Mouse (Mus musculus) limb, embryonic 14.5 days (tissue): ENCODE measurements at regions not wholly inside any gene's neighbourhood (a gene's known extent, or its start where the extent isn't known, plus 50 kb on each side); places are given as distances from the start of the nearest gene placed in this dataset.

Source experiments
- ATAC-seq: fragments of 200-750 bp; cut with Nextera tagmentation; 2 replicates; pipeline ENCODE4 v1.8.0; 2017; ENCODE audit warnings: low read depth, moderate number of reproducible peaks, moderate TSS enrichment; ENCODE audit not compliant: low FRiP score
- DNase-seq: peaks from one replicate; pipeline ENCODE4 v3.0.0-alpha.2; 2015; ENCODE audit warnings: low spot score
- H3K27ac ChIP-seq: fragments of 300-500 bp; sonication (generic); replicated peaks from 2 replicates; pipeline ENCODE4 v1.5.1; 2014; ENCODE audit warnings: low read depth, mild to moderate bottlenecking, low read length, moderate library complexity, mixed read lengths
- H3K27me3 ChIP-seq: fragments of 300-500 bp; sonication (generic); 2 replicates; pipeline ENCODE4 v1.6.1; 2014; ENCODE audit warnings: low read length, mixed read lengths; ENCODE audit not compliant: control insufficient read depth, insufficient read depth
- H3K36me3 ChIP-seq: fragments of 300-500 bp; sonication (generic); 2 replicates; pipeline ENCODE4 v1.6.1; 2014; ENCODE audit warnings: mild to moderate bottlenecking, low read length, moderate library complexity, mixed read lengths; ENCODE audit not compliant: control insufficient read depth, insufficient read depth
- H3K4me1 ChIP-seq: fragments of 300-500 bp; sonication (generic); 2 replicates; pipeline ENCODE4 v1.6.1; 2014; ENCODE audit warnings: antibody characterized with exemption, low read length, mixed read lengths; ENCODE audit not compliant: control insufficient read depth, insufficient read depth
- H3K4me2 ChIP-seq: fragments of 300-500 bp; sonication (generic); replicated peaks from 2 replicates; pipeline ENCODE4 v1.6.1; 2014; ENCODE audit warnings: low read depth, mild to moderate bottlenecking, low read length, moderate library complexity; ENCODE audit not compliant: severe bottlenecking
- H3K4me3 ChIP-seq: fragments of 300-500 bp; sonication (generic); replicated peaks from 2 replicates; pipeline ENCODE4 v1.5.1; 2014; ENCODE audit warnings: low read length
- H3K9ac ChIP-seq: fragments of 300-500 bp; sonication (generic); 2 replicates; pipeline ENCODE4 v1.6.1; 2014; ENCODE audit warnings: mild to moderate bottlenecking, low read depth, low read length, moderate library complexity; ENCODE audit not compliant: severe bottlenecking
- H3K9me3 ChIP-seq: fragments of 300-500 bp; sonication (generic); 2 replicates; pipeline ENCODE4 v1.6.1; 2016; ENCODE audit warnings: low read length; ENCODE audit not compliant: control insufficient read depth
- POLR2A ChIP-seq: fragments of 200-500 bp; IDR thresholded peaks from 2 replicates; pipeline ENCODE4 v1.8.0; 2012; ENCODE audit warnings: inconsistent platforms, mild to moderate bottlenecking, moderate library complexity, borderline replicate concordance; ENCODE audit not compliant: insufficient read depth, insufficient read length; ENCODE audit errors: extremely low read depth
- WGBS: fragments of 180-500 bp; shearing (Covaris S2); extraction: QIAGEN DNeasy Blood & Tissue Kit; methylation state at CpG from one replicate; pipeline ENCODE4 v1.1.7; 2014; 5-methylcytosine and 5-hydroxymethylcytosine counted together

GRCm38 (mm10) chr13:44541243-44541653 lies 188.0 kb upstream of the Jarid2 start:
- WGBS, result 52% methylated on average over 5 of the region's 5 CpGs
- peaks cover 4% of the 10 kb centered on the region; the same call in 1 of the 2 replicates for H3K4me1 ChIP-seq
- H3K4me3 ChIP-seq, result no peak overlapping the region
- H3K9ac ChIP-seq, result no peak overlapping the region
- no peak for TF ChIP-seq POLR2A
- peak; percentile 38 for DNase-seq
- no peak overlapping the region for H3K27ac ChIP-seq
- H3K36me3 ChIP-seq, result no peaks in the 10 kb centered on the region
- H3K4me2 ChIP-seq, result no peak overlapping the region
- no peaks in the 10 kb centered on the region for H3K27me3 ChIP-seq
- peak; percentile 34; the same call in 1 of the 2 replicates for ATAC-seq
- H3K9me3 ChIP-seq, result no peaks in the 10 kb centered on the region; the same call in 1 of the 2 replicates

DNA sequence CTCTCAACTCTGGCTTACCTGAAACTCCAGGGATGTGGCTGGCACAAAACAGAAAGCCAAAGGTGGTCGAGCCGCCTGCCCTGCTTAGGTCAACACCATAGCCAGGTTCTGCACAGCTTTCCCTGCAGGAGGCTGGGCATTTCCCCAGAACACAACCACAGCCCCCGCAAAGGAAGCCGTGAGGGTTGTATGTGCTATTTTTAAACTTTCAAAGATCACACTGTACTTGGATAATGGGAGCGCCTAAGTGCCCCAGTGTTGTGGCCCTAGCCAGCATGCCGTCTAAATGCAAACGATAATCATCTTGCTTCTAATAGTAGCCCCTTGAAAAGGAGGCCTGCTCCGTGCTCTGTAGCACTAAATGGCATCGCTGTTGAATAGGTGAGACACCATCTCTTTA lies 184.5 kb upstream of the Jarid2 start:
- peaks cover 4% of the 10 kb centered on the region; the same call in 1 of the 2 replicates for H3K4me1 ChIP-seq
- no peak for TF ChIP-seq POLR2A
- ATAC-seq (no peak), DNase-seq (no peak)
- no peaks in the 10 kb centered on the region for H3K27me3 ChIP-seq
- H3K9me3 ChIP-seq, result no peaks in the 10 kb centered on the region
- no peak overlapping the region for H3K4me2 ChIP-seq
- no peak overlapping the region for H3K9ac ChIP-seq
- H3K27ac ChIP-seq, result no peak overlapping the region
- no peaks in the 10 kb centered on the region for H3K36me3 ChIP-seq
- WGBS, result 76% methylated on average over 9 of the region's 9 CpGs
- H3K4me3 ChIP-seq, result no peak overlapping the region

DNA sequence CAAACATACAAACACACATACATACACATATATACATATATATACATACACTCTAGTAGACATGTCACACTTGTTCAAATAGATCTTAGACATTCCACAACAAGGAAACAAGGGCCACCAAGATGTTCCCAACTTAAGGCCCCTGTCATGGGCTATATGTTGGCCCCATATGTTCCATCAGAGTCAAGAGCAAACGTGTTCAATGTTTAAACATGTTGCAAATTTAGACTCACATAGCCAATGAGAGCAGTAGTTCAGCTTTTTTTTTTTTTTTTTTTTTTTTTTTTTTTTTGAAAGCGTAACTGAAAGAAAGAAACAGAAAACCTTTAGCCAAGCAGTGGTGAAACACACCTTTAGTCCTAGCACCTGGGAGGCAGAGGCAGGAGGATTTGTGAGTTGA lies 183.0 kb upstream of the Jarid2 start:
- Histone ChIP-seq H3K9ac (no peak overlapping the region), H3K36me3 (no peaks in the 10 kb centered on the region), H3K27ac (no peak overlapping the region), H3K27me3 (no peaks in the 10 kb centered on the region), H3K9me3 (no peaks in the 10 kb centered on the region), H3K4me1 (peaks cover 2% of the 10 kb centered on the region; the same call in 1 of the 2 replicates), H3K4me3 (no peak overlapping the region), H3K4me2 (no peak overlapping the region)
- 90% methylated on average over 2 of the region's 2 CpGs for WGBS
- ATAC-seq (no peak), DNase-seq (no peak)
- TF ChIP-seq POLR2A, result no peak

DNA sequence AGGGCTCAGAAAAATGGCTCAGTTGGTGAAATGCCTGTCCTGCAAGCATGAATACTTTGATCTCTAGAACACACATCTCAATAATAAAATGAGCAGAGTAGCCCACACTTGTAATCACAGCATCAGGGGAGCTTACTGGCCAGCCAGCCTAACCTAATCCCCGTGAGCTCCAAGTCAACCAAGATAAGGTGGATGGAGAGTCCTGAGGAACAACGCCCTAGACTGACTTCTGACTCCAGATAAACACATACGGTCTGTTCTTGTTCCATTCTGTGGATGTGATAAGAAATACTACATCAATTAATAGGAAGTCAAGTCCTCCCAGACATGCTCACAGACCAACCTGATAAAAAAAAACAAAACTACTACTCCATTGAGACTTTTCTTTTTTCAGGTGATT lies 180.4 kb upstream of the Jarid2 start:
- Histone ChIP-seq H3K4me3 (no peak overlapping the region), H3K9me3 (no peaks in the 10 kb centered on the region), H3K9ac (no peak overlapping the region), H3K4me2 (no peak overlapping the region), H3K27ac (no peak overlapping the region), H3K4me1 (no peaks in the 10 kb centered on the region), H3K27me3 (no peaks in the 10 kb centered on the region), H3K36me3 (no peaks in the 10 kb centered on the region)
- TF ChIP-seq POLR2A, result no peak
- DNase-seq, result no peak
- no peak for ATAC-seq
- WGBS, result 97% methylated on average over 3 of the region's 3 CpGs

DNA sequence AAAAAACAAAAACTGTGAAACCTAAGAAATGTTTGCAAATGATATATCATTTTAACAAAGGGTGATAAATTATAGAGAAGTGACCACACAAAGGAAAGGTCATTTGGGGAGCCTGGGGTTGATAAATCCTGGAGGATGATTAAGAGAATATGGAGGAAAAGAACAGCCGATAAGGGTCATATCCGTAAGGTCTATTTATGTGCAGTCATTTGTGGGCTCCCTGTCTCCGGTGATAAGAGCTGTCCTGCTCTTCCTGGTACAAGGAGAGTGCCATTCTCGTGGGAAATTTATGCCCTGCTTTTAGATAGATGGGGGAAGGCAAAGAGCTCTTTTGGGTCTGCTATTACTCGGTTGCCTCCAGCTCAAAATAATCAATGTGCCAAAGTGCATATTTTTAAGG lies 175.9 kb upstream of the Jarid2 start:
- Histone ChIP-seq H3K4me3 (no peak overlapping the region), H3K9me3 (no peaks in the 10 kb centered on the region), H3K9ac (no peak overlapping the region), H3K36me3 (no peaks in the 10 kb centered on the region), H3K4me1 (peaks cover 5% of the 10 kb centered on the region), H3K4me2 (no peak overlapping the region), H3K27ac (no peak overlapping the region), H3K27me3 (no peaks in the 10 kb centered on the region)
- 81% methylated on average over 5 of the region's 5 CpGs for WGBS
- no peak for DNase-seq
- no peak for ATAC-seq
- TF ChIP-seq POLR2A, result no peak
